Mouse (Mus musculus) T-helper 1 cell (primary cell): ENCODE measurements around the gene Phex.

Experiments used
- in situ Hi-C: fragments of 300-600 bp; cut with MboI, MseI; formaldehyde crosslinking; loops from one replicate; pipeline ENCODE4 v1.15.1; 2025; ENCODE audit warnings: high pct_unique_total_duplicates

Phex gene

DNA sequence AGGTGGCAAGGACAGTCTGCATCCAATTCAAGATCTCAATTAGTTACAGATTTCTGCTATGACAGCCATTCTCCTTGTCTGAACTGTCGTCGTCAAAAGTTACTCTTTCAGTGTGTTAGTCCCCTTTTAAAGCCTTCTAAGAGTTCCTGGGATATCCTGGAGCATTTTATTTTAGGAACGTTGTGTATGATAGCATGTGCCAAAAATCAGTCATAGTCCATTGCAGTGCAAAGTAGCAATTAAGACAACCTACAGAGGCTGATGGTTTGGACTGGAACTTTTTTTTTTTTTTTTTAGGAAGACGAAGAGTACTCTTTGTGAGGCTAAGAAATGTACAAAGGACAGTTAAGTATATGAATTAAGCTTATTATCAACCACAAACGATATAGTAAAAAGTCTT is at the start of gene Phex:
Gene Phex, minus strand, starts transcription at position 101 of the 400 bp plus-strand sequence.
- in situ Hi-C loops = no loop called here

DNA sequence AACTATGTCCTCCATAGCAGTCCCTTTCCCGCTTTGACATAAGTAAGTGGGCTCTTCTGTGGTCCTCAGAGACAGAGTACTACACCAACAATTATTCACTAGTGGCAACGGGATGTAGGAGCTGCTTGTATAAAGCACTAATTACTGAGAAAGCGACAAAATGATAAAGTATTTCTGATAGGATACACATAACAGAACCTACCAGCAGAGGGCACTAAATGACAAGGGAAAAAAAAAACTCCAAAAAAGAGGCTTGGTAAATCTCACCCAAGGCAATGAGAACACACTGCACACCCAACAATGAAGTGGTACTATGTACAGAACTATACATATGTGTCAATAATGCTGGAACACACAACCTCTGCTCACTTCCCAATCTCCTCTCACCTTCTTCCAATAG is 47.6 kb upstream of the Phex start:
- in situ Hi-C loops = no loop called here

DNA sequence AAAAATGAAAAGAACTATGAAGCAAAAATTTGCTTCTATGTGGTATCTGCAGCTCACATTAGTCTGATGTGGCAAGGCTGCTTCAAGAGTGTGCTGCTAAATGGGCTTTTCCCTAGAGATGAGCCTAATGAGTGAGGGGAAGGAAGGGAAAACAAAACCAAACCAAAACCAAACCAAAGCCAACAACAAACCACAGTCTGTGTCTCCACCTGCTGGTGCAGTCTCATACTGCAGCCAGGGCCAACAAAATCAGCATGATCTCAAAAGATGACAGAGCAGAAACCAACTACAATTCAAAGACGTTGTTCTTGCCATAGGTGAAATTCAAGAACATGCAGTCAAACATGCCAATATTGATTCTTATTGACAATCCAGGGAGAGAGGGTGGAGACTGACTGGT is 39.3 kb upstream of the Phex start:
- in situ Hi-C loops = no loop called here

DNA sequence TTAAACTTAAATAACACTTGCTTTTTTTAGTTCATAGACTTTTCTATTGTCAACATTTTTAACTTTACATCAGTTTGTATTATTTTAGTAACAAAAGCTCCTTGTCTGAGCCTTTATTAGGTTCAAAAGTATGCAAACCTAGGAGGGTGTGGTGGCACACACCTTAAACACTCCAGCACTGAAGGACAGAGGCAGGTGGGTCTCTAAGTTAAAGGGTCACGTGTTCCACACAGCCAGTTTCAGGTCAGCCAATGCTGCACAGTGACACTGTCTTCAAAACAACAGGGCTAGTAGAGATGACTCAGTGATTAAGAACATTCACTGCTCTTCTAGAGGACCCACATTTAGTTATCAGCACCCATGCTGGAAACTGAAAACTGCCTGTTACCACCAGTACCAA is 33.9 kb upstream of the Phex start:
- in situ Hi-C loops = no loop called here

DNA sequence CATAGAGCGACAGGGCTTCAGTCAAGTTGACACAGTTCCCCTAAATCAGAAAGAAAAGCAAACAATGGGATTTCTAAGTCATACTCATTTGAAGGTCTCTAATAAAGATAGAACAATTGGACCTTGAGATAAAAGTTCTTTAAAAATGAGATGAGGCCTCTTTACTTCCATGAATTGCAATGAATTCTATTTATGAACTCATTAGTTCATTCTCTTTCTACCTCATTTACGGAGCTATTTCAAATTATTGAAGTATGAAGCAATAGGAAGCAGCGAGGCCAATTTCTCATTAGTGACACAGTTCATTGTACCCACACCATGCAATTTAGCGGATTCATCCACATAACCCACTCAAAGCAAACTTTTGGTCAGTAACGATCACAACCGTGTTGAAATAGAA is 32.3 kb upstream of the Phex start:
- in situ Hi-C loops = no loop called here

DNA sequence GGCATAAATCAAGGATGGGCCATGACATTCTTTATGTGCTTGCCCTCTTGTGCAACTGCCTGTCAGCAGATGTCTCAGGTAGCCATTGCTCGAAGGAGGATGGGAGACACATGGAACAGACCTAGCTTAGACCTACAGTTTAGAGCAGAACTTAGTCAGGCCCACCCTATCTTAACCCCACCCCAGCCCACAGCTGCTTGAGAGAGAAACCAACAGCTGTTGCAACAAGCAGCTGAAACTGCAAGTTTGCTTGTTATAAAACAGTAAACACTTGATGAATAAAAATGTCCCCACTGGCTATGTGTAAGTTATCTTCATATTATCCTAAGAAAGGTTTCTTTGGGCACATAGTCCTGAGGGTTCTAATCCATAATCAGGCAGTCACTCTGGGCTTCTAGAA is 19.7 kb upstream of the Phex start:
- in situ Hi-C loops = no loop called here

DNA sequence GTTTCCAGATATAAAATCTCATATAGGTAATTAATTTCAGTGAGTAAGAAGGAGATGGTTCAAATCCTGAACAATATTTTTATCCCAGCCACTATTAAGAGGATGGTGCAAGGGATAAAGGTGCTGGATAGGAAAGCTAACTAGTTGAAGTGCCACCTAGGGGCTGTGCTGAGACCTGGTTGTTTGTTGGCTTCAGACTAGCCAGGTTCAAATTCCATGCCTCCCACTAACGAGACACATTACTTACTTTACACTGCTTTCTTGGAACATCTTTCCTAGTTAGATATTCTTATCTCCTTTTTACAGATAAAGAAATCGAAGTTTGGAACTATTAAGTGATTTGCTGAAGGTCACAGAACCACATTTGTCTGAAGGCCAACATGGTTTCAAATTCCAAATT is 4.3 kb upstream of the Phex start:
- in situ Hi-C loops = no loop called here

DNA sequence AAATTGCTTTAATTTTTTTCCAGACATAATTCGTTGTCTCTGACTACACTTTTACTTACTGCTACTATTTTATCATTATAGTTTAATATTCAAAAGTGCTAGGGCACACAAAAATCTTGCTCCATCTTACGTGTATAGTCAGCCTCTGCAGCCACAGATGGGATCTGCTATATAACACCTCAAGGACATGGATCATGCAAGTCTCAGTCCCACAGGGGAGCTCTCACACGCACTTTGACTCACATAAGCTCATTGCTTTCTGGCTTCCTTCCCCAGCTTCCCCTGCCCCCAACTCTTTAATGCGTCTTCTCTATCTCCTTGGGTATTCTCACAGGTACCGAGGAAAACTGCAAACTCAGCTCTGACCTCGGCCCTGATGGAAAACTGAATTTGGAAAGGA is 10.2 kb downstream of the Phex start:
- in situ Hi-C loops = loop anchor here (10.0 kb wide), 1 partner anchor 710 kb away; no protein-coding TSS in a partner anchor

DNA sequence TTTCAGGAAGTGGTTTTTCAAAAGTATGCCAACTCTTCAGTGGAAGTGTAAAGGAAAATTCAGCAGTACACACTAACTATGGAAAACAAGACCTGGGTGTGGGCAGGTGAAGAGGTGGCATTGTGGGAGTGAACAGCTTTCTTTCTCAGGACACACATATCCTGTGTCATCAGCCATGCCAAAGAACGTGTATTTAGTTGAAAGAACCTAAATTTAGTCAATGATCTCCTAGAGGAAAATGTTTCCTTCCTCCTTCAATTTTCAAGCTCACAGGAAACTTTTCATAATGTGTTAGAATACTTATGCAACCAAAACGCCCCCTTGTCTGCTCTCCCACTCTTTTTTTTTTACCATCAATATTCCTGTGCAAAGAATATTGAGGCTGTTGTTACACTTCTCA is 23.9 kb downstream of the Phex start:
- in situ Hi-C loops = no loop called here

DNA sequence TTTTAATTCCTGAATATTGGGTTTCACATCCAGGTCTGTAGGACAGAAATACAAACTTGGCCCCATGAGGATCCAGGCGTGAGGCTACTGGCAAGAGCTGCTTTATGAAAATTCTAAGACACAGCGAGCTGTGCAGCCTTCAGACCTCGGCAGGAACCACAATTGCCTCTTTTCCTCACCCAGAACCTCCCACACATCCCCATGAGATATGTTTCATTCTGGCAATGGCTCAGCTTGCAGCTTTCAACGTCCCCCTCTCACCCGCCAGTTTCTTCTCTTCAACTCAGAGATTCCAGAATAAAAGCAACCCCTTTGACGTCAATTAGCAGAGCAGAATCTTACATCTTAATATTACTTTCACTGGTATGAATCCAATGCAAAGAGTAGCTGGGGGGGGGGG is 25.0 kb downstream of the Phex start:
- in situ Hi-C loops = no loop called here

DNA sequence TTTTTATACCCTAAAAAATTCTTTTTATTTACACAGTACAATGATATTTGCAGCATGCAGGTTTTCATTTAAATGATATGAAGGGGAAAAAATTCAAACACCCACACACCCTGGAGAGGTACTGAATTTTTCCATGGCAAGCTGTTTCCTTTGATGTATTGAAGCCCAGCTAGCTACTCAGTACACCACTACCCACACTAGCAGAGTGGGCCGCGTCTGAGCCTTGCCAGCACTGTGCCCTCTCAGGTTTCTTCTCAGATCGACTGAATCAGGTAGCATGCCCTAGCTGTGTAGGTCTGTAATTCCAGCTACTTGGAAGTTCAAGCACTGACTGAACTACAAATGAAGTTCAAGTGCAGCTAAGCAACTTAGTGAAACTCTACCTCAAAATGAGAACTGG is 26.7 kb downstream of the Phex start:
- in situ Hi-C loops = no loop called here

DNA sequence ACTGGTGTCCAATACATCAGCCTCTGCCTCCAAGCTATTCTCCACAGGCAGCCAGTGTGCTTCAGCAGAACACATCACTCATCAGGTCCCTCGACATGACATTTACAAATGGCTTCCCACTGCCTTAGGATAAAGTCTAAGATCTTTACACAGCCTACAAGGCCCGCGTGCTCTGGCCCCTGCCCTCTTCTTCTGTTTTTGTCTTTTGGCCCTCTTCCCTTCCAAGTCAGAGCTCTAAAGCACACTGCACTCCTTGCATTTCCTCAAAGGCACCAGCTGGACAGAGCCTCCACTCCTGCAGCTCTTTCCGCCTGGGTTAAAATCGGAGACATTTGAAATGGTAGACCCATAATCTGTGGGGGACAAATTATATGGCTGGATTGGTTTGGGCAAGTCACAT is 28.1 kb downstream of the Phex start:
- in situ Hi-C loops = no loop called here

DNA sequence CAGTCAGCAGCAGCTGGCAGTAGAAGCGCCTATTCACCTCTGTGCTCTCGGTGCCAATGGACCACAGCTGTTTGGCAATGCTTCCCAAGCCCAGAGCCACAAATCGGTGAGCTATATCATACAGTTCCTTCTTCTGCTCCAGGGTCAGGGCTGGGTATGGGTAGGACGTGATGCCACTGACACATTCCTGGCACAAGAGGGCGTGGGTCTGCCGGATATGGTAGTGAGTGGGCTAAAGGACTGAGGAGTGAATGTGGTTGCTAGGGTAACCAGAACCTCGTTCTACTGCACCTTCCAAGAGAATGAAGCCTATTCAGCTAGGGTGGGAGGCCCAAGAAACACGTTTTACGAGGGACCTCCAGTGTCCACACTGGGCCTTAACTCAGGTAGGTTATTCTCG is 36.3 kb downstream of the Phex start:
- in situ Hi-C loops = loop anchor here (10.0 kb wide), 1 partner anchor 734 kb away; no protein-coding TSS in a partner anchor

DNA sequence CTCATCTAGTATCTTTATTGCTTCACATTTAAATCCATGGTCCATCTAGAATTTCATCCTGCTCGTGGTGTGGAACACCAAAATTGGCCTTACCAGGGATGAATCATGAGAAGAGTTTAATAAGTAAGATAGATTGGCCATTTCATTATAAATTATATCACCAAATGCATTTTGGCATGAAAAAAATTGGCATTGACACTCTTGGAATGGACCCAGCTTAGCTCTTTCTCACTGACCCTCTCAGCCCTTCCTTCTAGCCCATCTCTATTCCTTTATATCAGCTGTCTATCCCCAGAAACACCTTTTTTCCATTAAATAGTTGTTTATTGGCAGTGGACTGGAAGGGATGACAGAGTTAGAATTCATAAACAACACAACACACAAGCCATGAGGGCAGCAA is 37.7 kb downstream of the Phex start:
- in situ Hi-C loops = loop anchor here (10.0 kb wide), 1 partner anchor 733 kb away; no protein-coding TSS in a partner anchor

DNA sequence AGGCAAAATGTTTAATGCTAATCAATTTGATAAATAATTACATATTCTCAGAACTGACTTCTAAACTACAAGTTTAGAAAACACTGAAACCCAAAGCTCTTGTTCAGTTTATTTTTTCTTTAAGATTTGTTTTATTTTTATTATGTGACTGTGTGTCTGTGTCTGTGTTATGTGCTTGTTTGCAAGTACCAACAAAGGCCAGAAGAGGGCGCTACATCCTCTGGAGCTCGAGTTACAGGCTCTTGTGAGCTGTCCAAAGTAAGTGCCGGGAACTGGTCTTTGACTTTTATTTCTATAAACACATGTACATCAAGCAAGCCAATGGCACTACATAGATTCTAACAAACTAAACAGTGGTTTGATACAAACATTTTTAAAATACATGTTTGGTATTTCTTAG is 41.2 kb downstream of the Phex start:
- in situ Hi-C loops = loop anchor here (10.0 to 25.0 kb wide), 2 partner anchors 688 to 729 kb away; no protein-coding TSS in a partner anchor

DNA sequence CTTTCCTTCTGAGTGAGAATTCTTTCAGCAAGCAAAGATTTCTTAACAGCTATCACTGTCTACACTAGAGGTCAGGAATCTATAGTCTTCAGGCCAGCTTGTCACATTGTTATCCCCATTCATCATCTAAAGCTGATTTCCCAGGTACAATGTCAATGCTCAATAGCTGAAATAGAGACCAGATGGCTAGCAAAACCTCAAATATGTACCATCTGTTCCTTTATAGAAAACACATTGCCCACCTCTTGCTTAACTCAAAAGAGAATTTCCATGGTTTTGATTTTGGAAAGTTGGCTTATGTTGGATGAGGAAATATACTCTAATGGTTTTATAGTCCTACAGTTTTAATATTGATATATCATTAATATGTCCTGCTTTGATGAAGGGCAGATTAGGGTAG is 45.9 kb downstream of the Phex start:
- in situ Hi-C loops = loop anchor here (25.0 kb wide), 1 partner anchor 693 kb away; no protein-coding TSS in a partner anchor

DNA sequence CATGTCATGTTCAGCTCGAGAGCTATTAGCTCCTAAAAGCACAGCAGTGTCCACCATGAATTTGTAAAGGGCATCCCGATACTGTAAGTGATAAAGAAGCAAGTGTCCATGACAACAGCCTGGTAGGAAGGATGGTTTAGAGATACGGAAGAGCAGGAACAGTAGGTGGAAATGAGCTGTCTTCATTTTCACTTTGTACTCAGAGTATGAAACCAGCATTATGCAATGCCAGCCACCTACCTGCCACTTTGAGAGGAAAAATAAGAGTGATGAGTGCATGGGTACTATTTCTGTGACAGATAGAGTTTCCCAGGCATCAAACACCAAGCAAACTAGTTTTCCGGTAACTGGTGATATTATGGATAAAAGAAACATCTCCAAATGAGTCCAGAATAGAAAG is 59.6 kb downstream of the Phex start:
- in situ Hi-C loops = loop anchor here (25.0 kb wide), 1 partner anchor 707 kb away; no protein-coding TSS in a partner anchor

DNA sequence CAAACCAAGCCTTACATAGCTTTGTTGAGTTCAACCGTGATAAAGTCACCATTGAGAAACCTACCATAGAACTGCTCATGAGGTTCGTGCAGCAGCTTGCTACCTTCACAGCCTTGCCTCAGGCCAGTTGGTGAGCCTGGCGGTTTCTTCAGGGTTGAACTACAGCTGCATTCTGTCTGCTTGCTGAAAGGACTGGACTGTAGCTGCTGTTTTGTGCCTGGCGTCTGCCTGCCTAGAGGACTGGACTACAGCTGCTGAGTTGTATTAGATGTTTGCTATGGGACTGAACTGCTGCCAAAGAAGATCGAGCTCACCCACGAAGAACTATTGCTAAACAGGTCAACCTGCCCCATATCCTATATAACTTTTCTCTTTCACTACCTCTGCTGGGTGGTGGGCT is 68.9 kb downstream of the Phex start:
- in situ Hi-C loops = no loop called here

DNA sequence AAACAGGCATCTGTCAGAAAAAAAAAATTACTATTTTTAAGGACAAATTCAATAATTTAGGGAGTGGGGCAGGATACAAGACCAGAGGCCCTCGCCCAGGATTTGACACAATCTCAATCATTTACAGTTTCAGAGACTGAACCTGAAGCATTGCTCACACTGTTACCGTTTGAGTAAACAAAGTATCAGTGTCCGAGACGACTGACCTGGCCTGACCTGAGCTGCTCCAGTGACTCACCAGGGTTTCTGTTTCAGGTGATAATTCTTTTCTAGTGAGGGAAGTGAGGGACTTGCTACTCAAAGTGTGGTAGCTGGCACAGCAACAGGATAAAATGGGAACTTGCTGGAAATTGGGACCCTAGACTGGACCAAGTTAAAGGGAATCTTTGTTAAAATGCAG is 80.4 kb downstream of the Phex start:
- in situ Hi-C loops = no loop called here

DNA sequence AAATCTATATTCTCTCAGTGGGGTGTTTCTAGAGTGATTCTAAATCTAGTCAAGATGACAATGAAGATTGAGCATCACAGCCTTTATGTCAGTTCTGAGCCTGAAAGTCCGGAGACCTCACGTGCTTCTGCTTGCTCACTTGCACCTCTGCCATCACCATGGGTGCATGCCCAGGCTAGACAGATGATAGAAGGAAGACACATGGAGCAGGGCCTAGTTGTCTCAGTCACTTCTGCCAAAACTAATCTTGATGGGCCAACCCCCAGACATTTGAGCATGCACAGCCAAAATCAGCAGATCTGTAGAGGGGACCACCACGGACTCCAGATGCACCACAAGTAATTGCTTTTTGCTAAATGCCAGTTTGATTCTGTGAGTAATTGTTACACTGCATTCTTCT is 85.3 kb downstream of the Phex start:
- in situ Hi-C loops = no loop called here

DNA sequence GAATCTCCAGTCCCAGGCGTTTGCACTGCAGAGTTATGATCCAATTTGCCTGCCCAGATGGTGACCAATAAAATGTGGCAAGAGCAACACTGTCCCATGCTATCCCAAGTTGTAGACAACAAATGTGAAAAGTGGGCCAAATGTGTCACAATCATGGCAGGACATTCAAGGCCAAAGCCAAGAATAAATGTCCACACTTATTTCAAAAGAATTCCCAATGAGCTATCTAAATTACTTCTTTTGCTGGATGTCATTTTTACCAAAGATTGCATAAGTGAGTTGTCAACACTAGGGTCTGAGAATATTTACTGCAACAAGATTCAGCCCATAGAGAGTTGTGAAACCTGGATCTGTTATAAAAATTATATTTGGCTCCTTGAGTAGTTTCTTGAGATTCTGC is 86.7 kb downstream of the Phex start:
- in situ Hi-C loops = no loop called here

DNA sequence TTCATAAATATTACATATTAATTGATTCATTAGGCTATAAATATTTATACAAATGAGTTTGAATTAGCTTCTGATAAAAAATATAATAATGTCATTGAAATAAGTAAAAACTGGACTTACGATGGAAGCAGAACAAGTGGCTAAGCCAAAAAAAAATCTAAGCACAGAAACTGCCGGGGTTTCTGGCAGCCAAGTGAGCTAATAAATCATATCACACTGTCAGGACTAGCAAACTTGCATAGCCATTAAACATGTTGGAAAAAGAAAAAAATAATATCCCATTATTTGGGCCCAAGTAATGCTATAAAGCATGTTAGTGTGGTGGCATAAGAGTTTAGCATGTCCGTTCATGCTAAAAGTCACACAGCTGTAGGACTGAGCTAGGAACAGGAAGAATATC is 87.4 kb downstream of the Phex start:
- in situ Hi-C loops = no loop called here

DNA sequence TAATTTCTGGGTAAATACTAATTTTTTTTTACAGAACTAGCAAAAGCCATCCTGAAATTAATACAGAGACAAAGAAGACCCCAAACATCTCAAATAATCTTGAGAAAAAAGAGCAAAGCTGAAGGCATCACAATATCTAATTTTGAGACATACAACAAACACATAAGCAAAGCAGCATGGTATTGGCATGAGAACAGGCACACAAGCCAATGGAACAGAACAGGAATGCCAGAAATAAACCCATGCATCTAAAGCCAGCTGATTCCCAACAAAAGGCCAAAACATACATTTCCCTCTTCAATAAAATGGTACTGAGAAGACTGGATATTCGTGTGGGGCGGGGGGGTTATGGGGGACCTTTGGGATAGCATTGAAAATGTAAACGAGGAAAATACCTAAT is 90.7 kb downstream of the Phex start:
- in situ Hi-C loops = no loop called here

DNA sequence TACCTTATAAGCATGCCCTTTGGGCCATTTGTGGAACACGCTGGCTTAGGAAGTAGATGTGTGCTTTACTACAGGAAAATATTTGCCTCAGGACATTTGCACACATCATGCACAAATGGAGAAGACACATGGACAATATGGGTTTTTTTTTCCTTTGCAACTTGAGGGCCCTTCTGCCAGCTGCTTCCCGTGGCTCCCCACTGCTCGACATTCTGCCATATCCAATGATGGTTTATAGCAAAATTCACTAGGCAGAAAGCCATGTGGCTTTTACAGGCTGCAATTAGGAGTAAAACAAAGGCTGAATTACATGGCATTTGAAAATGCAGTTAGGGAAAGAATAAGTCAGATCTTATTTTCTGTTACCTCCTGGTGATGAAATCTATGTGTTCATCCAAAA is 104.8 kb downstream of the Phex start:
- in situ Hi-C loops = no loop called here

DNA sequence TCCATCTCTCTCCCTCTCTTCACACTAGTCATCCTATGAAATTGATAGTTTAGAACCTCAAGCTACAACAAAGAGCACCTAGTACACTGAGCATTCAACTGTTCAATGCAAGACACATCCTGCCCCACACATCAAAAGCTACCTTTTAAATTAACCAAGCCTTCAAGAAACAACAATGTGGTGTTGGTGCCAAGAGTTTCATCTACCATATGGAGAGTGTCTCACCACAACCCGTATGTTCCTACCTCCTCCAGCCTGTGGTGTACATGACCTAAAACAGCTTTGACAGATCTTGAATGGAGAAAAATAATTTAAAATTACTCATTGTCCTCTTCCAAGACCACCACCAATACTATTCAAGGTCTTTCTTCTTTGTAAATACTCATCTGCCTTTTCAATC is 106.9 kb downstream of the Phex start:
- in situ Hi-C loops = no loop called here
